Mouse (Mus musculus) C2C12 (cell line): ENCODE measurements around the gene Tmem198. TPM values are rescaled to one million over a fixed set of nuclear protein-coding genes. Genes with fewer than 3 reads are reported as not detected.

Source experiments
- H3K27me3 ChIP-seq: one replicate; pipeline ENCODE4 v1.6.1; 2011; ENCODE audit not compliant: control insufficient read depth, insufficient read depth, insufficient read length
- H3K36me3 ChIP-seq: one replicate; pipeline ENCODE4 v1.6.1; 2011; ENCODE audit not compliant: control insufficient read depth, insufficient read depth
- H3K4me3 ChIP-seq: one replicate; pipeline ENCODE4 v1.5.1; 2011; ENCODE audit warnings: mild to moderate bottlenecking, control low read depth; ENCODE audit not compliant: poor library complexity, insufficient read depth, severe bottlenecking
- H3K79me2 ChIP-seq: one replicate; pipeline ENCODE4 v1.6.1; 2011; ENCODE audit not compliant: control insufficient read depth, insufficient read depth
- H3K79me3 ChIP-seq: one replicate; pipeline ENCODE4 v1.6.1; 2011; ENCODE audit warnings: low read depth, control low read depth
- H3ac ChIP-seq: one replicate; pipeline ENCODE3; 2011; ENCODE audit warnings: low read depth; ENCODE audit not compliant: control insufficient read depth, insufficient read length
- CEBPB ChIP-seq: IDR thresholded peaks from one replicate; pipeline ENCODE4 v1.6.1; 2011; ENCODE audit warnings: low read depth, mild to moderate bottlenecking, control low read depth, moderate library complexity
- CTCF ChIP-seq: IDR thresholded peaks from one replicate; pipeline ENCODE4 v1.5.1; 2011; ENCODE audit not compliant: control insufficient read depth, insufficient read depth, insufficient read length
- FOSL1 ChIP-seq: IDR thresholded peaks from one replicate; pipeline ENCODE4 v1.8.0; 2011; ENCODE audit warnings: mild to moderate bottlenecking, low read length; ENCODE audit not compliant: poor library complexity, insufficient read depth, severe bottlenecking
- MAX ChIP-seq: IDR thresholded peaks from one replicate; pipeline ENCODE4 v1.6.1; 2011; ENCODE audit warnings: mild to moderate bottlenecking, control low read depth
- MYOD1 ChIP-seq: IDR thresholded peaks from one replicate; pipeline ENCODE4 v1.6.1; 2011; ENCODE audit warnings: low read depth; ENCODE audit not compliant: control insufficient read depth, insufficient read length
- MYOG ChIP-seq: IDR thresholded peaks from one replicate; pipeline ENCODE4 v1.6.1; 2011; ENCODE audit not compliant: control insufficient read depth, insufficient read length; ENCODE audit errors: extremely low read depth
- USF1 ChIP-seq: IDR thresholded peaks from one replicate; pipeline ENCODE4 v1.6.1; 2011; ENCODE audit warnings: low read depth, mild to moderate bottlenecking, control low read depth, moderate library complexity
- polyA plus RNA-seq: library from polyadenylated mRNA; unstranded; fragments of >200 nt; fragmentation: generic; extraction: Trizol; gene quantifications from one replicate; pipeline ENCODE4 v1.2.1, GENCODE M21; 2012; ENCODE audit warnings: missing spikeins

The Tmem198 gene
- polyA plus RNA-seq, 1 experiment: 0.70 TPM

DNA sequence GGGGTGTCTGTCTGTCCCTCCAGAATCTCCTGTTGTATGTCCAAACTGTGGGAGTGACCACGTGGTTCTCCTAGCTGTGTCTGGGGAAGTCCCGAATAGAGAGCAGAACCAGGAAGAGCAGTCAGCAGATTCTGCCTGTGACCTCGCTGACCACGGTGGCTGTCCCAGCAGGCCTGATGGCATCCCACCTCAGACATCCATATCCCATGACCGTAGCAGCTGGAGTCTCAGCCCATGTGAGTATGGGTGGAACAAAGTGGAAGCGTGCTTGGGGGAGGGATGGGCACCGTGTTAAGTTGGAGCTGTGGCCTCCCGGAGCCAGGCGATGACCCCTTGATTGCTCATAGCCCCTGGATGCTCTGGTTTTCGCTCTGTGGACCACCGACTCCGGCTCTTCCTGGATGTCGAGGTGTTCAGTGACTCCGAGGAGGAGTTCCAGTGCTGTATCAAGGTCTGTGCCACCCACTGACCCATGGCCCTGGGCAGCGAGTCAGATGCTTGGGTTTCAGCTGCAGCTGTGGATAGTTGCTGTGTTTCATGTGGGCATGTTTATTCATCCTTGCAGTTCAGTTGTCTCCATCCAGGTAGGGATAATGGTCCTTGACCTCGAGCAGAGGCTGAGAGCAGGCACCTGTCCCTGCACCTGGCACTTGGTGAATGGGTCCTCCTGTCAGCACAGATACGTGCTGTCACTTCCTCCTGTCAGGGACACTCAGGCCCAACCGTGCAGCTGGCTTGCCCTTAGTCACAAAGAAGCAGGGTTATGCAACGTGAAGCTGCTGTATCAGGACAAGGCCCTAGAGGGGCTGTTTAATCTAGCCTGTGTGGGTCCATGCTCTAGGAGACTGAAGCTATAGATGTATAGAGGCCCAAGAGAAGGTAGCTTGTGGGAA is 53.2 kb downstream of the Tmem198 start:
- Histone ChIP-seq H3K27me3 (no peaks in the 10 kb centered on the region), H3K4me3 (no peak overlapping the region), H3K79me3 (no peaks in the 10 kb centered on the region), H3K79me2 (no peaks in the 10 kb centered on the region), H3K36me3 (peaks cover 4% of the 10 kb centered on the region), H3ac (no peak overlapping the region)
- no peak for TF ChIP-seq CEBPB
- no peak for TF ChIP-seq MAX
- TF ChIP-seq USF1: no peak
- TF ChIP-seq MYOG: no peak
- TF ChIP-seq MYOD1: no peak
- no peak for TF ChIP-seq FOSL1
- TF ChIP-seq CTCF: no peak

DNA sequence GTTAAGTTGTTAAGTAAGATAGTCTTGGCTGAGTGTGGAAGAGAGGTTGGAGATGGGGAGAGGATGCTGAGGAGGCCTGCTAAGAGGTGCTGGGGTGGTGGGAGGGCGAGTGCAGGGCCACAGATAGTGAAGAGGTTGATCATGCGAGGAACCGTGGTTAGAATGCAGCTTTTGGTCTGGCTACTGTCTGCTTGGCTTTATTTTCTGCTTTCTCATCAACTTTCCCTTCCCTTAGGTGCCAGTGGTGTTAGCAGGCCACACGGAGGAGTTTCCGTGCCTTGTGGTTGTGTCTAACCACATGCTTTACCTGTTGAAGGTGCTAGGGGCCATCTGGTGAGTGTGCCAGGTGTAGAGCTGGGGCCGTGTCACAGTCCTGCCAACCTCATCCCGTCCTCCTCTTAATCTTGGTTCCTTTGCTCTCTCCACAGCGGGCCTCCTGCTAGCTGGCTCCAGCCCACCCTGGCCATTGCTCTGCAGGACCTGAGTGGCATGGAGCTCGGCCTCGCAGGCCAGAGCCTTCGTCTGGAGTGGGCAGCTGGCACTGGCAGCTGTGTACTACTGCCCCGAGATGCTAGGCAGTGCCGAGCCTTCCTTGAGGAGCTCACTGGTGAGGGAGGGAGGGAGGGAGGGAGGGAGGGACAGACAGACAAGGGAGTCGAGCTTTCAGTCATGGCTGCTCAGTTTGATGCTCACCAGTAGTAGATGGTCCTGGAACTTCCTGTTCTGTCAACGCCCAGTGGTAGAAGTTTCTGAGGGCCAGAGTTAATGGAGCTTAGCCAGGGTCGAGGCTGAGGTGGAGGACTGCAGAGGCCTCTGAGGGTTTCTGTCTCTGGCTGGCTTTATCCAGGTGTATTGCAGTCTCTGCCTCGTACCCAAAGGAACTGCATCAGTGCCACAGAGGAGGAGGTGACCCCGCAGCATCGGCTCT is 54.3 kb downstream of the Tmem198 start:
- no peak overlapping the region for H3ac ChIP-seq
- no peak overlapping the region for H3K4me3 ChIP-seq
- H3K79me3 ChIP-seq: no peaks in the 10 kb centered on the region
- no peaks in the 10 kb centered on the region for H3K79me2 ChIP-seq
- peaks cover 7% of the 10 kb centered on the region for H3K36me3 ChIP-seq
- no peaks in the 10 kb centered on the region for H3K27me3 ChIP-seq
- TF ChIP-seq MYOG: no peak
- TF ChIP-seq USF1: no peak
- no peak for TF ChIP-seq FOSL1
- no peak for TF ChIP-seq CEBPB
- no peak for TF ChIP-seq MYOD1
- TF ChIP-seq MAX: no peak

Other genes starting within 250 kb of the Tmem198 start
- gene A630095N17Rik, start 247.4 kb upstream of the Tmem198 start, polyA plus RNA-seq: not detected
- 27.7 TPM for gene Dnajb2, start 243.1 kb upstream of the Tmem198 start, polyA plus RNA-seq
- gene Ptprn, start 215.0 kb upstream of the Tmem198 start, polyA plus RNA-seq: 15.3 TPM
- not detected for gene Resp18, start 201.1 kb upstream of the Tmem198 start, polyA plus RNA-seq
- 134 TPM for gene Dnpep, start 161.5 kb upstream of the Tmem198 start, polyA plus RNA-seq
- 657 TPM for gene Des, start 119.2 kb upstream of the Tmem198 start, polyA plus RNA-seq
- 29.4 TPM for gene Speg, start 104.2 kb upstream of the Tmem198 start, polyA plus RNA-seq
- gene Gmppa, start 43.6 kb upstream of the Tmem198 start, polyA plus RNA-seq: 78.8 TPM
- gene Asic4, start 29.1 kb upstream of the Tmem198 start, polyA plus RNA-seq: 0.05 TPM
- gene Chpf, start 225 bp upstream of the Tmem198 start, polyA plus RNA-seq: 49.3 TPM
- 31.6 TPM for gene Obsl1, start 26.9 kb downstream of the Tmem198 start, polyA plus RNA-seq
- 0.64 TPM for gene Inha, start 27.5 kb downstream of the Tmem198 start, polyA plus RNA-seq
- 7.4 TPM for gene Stk11ip, start 42.0 kb downstream of the Tmem198 start, polyA plus RNA-seq
- 3.1 TPM for gene Slc4a3, start 66.7 kb downstream of the Tmem198 start, polyA plus RNA-seq